Mouse (Mus musculus) left cerebral cortex, postnatal 4 days (tissue): ENCODE results near the gene D130040H23Rik. TPM values are rescaled to one million over a fixed set of nuclear protein-coding genes. Genes with fewer than 3 reads are reported as not detected.
"Not testable (repeated sequence)": the region's sequence is repeated elsewhere in the genome, so short reads cannot be mapped to it uniquely, and the experiment has no call there.

Experiments
- DNase-seq: peaks from one replicate; pipeline ENCODE4 v3.0.0-alpha.2; 2022
- intact Hi-C: fragments of 180-260 bp; cut with DNase I; formaldehyde crosslinking; loops from one replicate; pipeline ENCODE4 v1.15.1; 2025
- total RNA-seq, 2 experiments: library from RNA; stranded (reverse); gene quantifications; 2 replicates each; pipeline ENCODE4 v1.2.3; 2021

D130040H23Rik gene
- 10 to 100 TPM; 24.7 to 31.1 TPM for total RNA-seq

DNA sequence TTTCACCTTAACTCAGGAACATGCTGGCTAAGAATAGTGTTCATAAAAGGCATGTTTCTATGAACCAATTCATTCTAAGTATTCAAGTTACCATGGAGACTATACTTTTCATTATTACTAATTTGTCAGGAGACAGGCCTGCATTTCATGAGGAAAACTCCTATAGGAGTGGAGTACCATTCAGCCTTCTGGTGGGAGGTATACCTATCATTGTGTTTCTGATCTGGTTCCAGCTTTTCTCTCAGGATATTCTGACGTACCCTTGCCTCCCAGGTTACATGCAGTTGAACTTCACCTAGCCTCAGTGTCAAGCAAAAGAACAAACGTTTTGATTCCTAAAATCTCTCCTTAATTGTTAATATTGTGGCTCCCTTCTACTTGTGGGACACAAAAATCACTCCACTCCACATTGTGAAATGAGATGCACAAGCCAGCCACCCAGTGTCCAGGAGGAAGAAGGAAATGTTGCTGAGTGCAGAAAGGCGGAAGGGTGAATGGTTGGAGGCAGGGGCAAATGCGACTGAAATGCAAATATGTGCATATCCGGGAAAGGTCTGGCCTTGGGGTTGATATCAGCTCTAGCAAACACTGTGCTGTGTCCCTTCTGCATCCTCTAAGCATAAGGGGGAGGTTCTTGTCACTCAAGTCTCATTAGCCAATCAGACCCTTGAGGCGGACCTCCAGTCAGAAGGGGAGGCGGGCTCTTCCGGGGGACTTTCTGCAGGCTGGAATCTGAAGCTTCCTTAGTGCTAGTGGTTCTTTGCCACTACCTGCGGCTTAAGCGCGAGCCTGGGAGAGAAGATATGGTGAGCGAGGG lies at the start of gene D130040H23Rik:
Gene D130040H23Rik, plus strand, starts transcription at position 695 of the 817 bp plus-strand sequence.
- intact Hi-C loops = no loop called here

DNA sequence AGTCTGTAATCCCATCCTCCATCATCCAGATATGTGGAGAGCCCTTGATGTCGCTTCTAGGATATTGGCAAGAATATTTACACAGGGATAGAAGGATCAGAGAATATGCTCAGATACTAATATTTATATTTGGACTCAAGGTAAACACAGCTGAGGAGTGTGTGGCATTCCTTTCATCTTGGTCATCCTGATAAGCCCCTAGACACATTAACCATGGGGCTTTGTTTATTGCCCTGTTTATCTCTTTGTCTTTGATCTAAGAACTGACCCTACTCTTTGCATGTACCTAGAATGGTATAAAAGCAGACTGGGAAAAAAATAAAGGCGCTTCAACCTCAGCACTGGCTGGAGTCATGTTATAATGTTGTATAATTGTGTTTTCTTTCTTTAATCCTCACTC lies 28.3 kb upstream of the D130040H23Rik start:
- intact Hi-C loops = no loop called here
- no peak for DNase-seq

More for the DNA sequence above, at the start of gene D130040H23Rik:
- DNase-seq = peak; percentile 79

DNA sequence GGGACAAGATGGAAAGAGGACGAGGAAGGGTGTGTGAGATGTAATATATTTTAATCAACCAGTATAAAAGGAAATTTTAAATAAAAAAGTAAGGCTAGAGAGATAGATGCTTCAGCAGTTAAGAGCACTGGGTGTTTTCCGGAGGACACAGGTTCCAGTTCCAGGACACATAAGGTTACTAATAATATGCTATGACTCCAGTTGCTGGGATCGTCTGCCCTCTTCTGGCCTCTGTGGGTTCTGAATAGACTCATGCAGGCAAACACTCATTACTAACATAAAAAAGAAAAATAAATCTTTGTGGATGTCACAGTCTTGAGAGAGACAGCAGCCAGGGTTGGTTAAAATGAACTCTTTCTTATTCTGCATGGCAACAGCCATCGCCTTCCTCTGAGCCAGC lies 2.4 kb upstream of the D130040H23Rik start:
- intact Hi-C loops = no loop called here

DNA sequence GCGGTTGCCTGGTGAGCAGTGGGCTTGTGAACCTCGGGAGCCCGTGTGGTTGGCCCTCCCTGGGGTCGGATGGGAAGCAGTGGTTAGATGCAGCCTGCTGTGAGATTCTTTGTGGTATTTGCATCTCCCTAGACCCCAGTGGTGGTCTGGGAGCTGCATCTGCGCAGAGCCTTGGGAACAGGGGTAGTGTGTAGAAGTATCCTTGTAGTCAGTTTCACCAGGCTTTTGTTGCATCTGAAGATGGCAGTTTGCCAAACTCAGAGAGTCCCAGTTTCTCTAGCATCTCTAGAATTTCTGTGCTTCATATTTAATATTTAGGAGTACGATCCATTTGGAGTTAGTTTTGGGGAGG lies 299 bp downstream of the D130040H23Rik start:
- intact Hi-C loops = no loop called here

More for the DNA sequence above, 2.4 kb upstream of the D130040H23Rik start:
- DNase-seq = peak; percentile 14

DNA sequence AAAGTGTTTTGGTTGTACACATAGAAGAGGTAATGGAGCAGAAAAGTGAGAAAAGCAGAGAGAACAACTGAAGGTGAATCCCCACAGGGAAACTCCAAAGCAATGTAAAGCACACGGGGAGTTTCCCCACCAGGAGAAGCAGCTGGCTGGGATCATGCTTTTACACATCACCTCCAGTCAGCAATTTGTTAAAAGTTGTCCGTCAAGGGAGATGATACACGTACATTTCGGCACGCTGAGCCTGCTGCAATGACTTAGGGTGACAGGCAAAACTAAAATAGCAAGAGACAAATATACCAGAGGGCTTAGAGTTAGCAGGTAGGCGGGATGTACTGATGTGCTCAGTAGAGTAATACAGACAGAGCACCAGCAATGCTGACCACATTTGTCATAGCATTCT lies 1.6 kb downstream of the D130040H23Rik start:
- intact Hi-C loops = no loop called here

More for the DNA sequence above, 299 bp downstream of the D130040H23Rik start:
- DNase-seq = no peak

DNA sequence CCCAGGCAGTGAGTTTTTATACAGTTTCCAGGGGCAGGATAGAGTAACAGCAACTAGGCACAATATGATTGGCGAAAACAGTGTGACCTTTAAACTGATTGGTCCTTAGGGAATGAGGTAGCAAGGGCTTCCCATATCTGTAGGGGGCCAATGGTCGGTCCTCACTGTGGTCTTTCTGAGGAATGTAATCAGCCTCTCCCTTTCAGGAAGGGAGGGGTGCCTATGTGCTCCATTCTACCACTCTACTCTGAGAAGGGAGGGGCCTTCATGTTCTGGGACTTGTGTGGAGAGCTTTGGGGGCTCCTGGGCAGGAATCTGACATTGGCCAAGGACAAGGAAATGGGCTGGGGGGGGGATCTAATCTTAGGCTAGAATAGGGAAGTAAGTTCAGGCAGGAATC lies 53.9 kb downstream of the D130040H23Rik start:
- intact Hi-C loops = no loop called here

More for the DNA sequence above, 1.6 kb downstream of the D130040H23Rik start:
- DNase-seq = no peak

DNA sequence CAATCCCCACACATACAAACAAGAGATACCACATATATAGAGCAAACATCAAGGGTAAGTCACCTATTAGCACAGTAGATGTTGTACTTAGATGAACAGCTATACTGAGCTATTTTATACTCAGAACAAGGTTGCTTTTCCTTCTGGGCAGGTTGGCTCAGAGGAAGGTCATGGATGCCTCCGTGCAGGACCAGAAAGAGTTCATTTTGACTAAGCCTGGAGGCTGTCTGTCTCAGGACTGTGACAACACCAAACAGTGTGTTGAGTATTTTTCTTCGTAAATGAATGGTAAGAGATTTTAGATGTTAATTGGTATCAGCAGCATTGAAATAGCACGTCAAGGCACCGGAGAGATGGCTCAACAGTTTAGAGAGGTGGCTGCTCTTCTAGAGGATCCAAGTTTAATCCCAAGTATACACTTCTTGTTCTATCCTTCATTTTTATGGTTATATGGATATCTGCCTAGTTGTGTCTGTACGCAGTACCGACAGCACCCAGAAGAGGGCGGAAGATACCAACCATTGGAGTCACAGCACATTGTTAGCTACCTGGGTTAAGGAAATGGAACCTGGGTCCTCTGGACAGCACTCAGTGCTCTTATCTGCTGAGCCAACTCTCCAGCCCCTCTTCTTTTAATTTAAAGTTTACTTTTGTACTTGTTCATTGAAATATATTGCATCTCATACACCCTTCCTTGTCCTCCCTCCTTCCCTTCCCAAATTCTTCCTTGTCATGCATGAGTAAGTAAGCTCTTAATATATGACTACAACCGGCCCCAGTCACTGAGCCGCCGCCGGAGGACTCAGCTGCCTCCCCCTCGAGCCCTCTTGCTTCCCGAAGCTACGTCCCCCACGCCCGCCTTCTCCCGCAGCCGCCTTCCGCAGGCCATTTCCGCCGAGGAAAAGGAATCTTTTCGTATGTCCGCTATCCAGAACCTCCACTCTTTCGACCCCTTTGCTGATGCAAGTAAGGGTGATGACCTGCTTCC lies 57.7 kb downstream of the D130040H23Rik start:
- peak; percentile 86 for DNase-seq
- intact Hi-C loops = no loop called here

More for the DNA sequence above, 53.9 kb downstream of the D130040H23Rik start:
- DNase-seq = no peak

DNA sequence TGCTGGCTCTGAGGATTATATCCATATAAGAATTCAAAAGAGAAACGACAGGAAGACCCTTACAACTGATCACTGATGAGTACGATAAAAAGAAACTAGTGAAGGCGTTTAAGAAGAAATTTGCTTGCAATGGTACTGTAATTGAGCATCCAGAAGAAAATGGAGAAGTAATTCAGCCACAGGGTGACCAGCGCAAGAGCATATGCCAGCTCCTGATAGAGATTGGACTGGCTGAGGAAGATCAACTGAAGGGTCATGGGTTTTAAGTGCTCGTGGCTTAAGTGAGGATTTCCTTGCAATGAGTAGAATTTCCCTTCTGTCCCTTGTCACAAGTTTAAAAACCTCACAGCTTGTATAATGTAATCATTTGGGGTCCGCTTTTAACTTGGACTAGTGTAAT lies 58.4 kb downstream of the D130040H23Rik start:
- intact Hi-C loops, DNase-seq: not testable (repeated sequence)

Other genes with a start within 250 kb of the D130040H23Rik start
- gene Zfp930, start 62.0 kb upstream of the D130040H23Rik start, total RNA-seq = 10 to 100 TPM; 12.5 to 13.5 TPM
- not detected for gene Gm9495, start 182.5 kb downstream of the D130040H23Rik start, total RNA-seq